Mouse (Mus musculus) G1E (cell line): ENCODE results near the gene Cubn.

ENCODE experiments used
- CTCF ChIP-seq: IDR thresholded peaks from 2 replicates; pipeline ENCODE4 v1.5.1; 2012; ENCODE audit warnings: low read depth, low read length, inconsistent platforms, mixed read lengths
- GATA1 ChIP-seq: IDR thresholded peaks from 2 replicates; pipeline ENCODE4 v1.6.1; 2012; ENCODE audit warnings: borderline replicate concordance, low read length, inconsistent platforms, mixed read lengths
- POLR2AphosphoS5 ChIP-seq: IDR thresholded peaks from 2 replicates; pipeline ENCODE4 v1.6.1; 2012; ENCODE audit warnings: low read depth, low read length, inconsistent platforms; ENCODE audit not compliant: insufficient replicate concordance

GRCm38 (mm10) chr2:13398955-13399354, 92.7 kb downstream of the Cubn start:
- no peak for TF ChIP-seq GATA1
- no peak for TF ChIP-seq CTCF
- TF ChIP-seq POLR2AphosphoS5: no peak
